Mouse (Mus musculus): ENCODE results near the gene Arhgap15.

DNA sequence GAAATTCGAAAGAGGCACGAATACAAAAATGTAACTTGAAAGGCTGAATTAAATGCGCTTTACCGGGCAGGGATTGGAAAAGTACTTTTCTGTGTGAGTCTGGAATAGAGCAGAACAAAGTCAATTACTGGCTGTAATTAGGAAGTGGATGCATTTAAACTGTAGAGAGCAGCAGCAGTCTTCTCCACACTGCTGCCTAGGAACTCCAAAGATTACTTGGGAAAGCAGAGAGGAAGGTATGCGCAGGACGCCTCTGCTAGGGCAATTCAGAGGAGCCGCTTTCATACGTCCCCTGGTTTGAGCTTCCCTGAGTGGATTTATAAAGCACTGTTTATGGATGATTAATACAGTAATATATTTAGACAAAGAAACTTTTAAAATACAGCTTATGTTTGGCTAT lies 312.1 kb downstream of the Arhgap15 start:
- TF ChIP-seq CTCF (IDR thresholded peaks at IDR 0.05; ENCODE audit: extremely low read depth, insufficient read depth, insufficient read length, insufficient replicate concordance), result no peak
- no peak for TF ChIP-seq POLR2A (IDR thresholded peaks at IDR 0.05; ENCODE audit: low read depth, low read length)
